Comparison of ENCODE assay signal across 8 mouse cellular contexts in genomic region chr7:25249314-25250140, GRCm38 (mm10). TPM values are rescaled to one million over a fixed set of nuclear protein-coding genes. Genes with fewer than 3 reads are reported as not detected.
A peak's percentile ranks its signal among the peaks of the same experiment; 100 is the strongest.
DNase-seq lines count a peak whose midpoint lies in the region; ATAC-seq lines count a peak whose summit lies in the region.

No protein-coding gene starts in this region.

- peak overlapping the region; percentile 100 for H3K4me2 ChIP-seq in hindbrain, embryonic 13.5 days

- under 1% methylated on average over 50 of the region's 73 CpGs for WGBS in hindbrain, embryonic 13.5 days

- DNase-seq in NIH3T3 (ENCODE audit: low read depth) = peak; percentile 85
- DNase-seq in cerebellum, adult 8-10 months = peak; percentile 45
- DNase-seq in frontal cortex, postnatal 25 days (ENCODE audit: low spot score in 2 of 2) = peak; percentile 50 to 52
- peak; percentile 68 to 81 for DNase-seq in left cerebral cortex, postnatal 14 days (ENCODE audit: low spot score in 2 of 2)
- DNase-seq in right cerebral cortex, postnatal 25 days = peak; percentile 79

- H3K27ac ChIP-seq in hindbrain, embryonic 13.5 days = peak overlapping the region; percentile 90

- peak overlapping the region; percentile 74 for H3K4me3 ChIP-seq in hindbrain, embryonic 13.5 days
- peak overlapping the region; percentile 97 for H3K4me3 ChIP-seq in megakaryocyte, embryonic 14.5 days (replicated peaks)

- intact Hi-C loops in left cerebral cortex, postnatal 14 days (cut with DNase I) = loop anchor here (2.0 kb wide), 1 partner anchor 29 kb away; no protein-coding TSS in a partner anchor

- H3K27me3 ChIP-seq in hindbrain, embryonic 13.5 days = no peaks in the 10 kb centered on the region
- peaks cover 3% of the 10 kb centered on the region for H3K27me3 ChIP-seq in megakaryocyte, embryonic 14.5 days (replicated peaks)

- peaks cover 10% of the 10 kb centered on the region for H3K36me3 ChIP-seq in hindbrain, embryonic 13.5 days
- peaks cover 18% of the 10 kb centered on the region for H3K36me3 ChIP-seq in megakaryocyte, embryonic 14.5 days (replicated peaks; ENCODE audit: low read length)

- H3K9me3 ChIP-seq in hindbrain, embryonic 13.5 days = no peaks in the 10 kb centered on the region
- H3K9me3 ChIP-seq in megakaryocyte, embryonic 14.5 days = no peaks in the 10 kb centered on the region

- H3K4me1 ChIP-seq in hindbrain, embryonic 13.5 days (replicated peaks) = peaks cover 66% of the 10 kb centered on the region
- H3K4me1 ChIP-seq in megakaryocyte, embryonic 14.5 days = peaks cover 58% of the 10 kb centered on the region

- peak; percentile 52 for ATAC-seq in hindbrain, embryonic 13.5 days (ENCODE audit: low FRiP score)
- no peak; the same call in 1 of the 2 replicates for ATAC-seq in monocyte, adult 5-6 weeks (replicated peaks; ENCODE audit: insufficient number of reproducible peaks, low FRiP score, low TSS enrichment, poor library complexity, severe bottlenecking)

- H3K9ac ChIP-seq in hindbrain, embryonic 13.5 days = peak overlapping the region; percentile 84

RNA-seq across cellular contexts. Expression of gene Erf, which starts 1.0 kb away (rescaled TPM):
- 4.0 and 4.2 TPM in 2 replicates for polyA plus RNA-seq in hindbrain, embryonic 13.5 days (2015; fragmentation: Nextera tagmentation; extraction: Ambion mirVana)
- total RNA-seq in left cerebral cortex, postnatal 14 days (2021) = 10 to 100 TPM; 68.6 to 70.7 TPM
- polyA plus RNA-seq in megakaryocyte, embryonic 14.5 days (2012; ENCODE audit: insufficient read depth, low replicate concordance) = 44.8 and 66.8 TPM in 2 replicates
- 3.7 to 8.1 TPM (median 7.3 TPM) in 3 replicates for total RNA-seq in monocyte, adult 5-6 weeks (2017)

RNA-seq across cellular contexts. Expression of gene Gsk3a, which starts 11.9 kb away (rescaled TPM):
- polyA plus RNA-seq in hindbrain, embryonic 13.5 days (2015; fragmentation: Nextera tagmentation; extraction: Ambion mirVana) = 13.9 and 14.6 TPM in 2 replicates
- total RNA-seq in left cerebral cortex, postnatal 14 days (2021) = 100 to 1,000 TPM; 201 to 203 TPM
- polyA plus RNA-seq in megakaryocyte, embryonic 14.5 days (2012; ENCODE audit: insufficient read depth, low replicate concordance) = 55.6 and 120 TPM in 2 replicates
- 42.8 to 71.0 TPM (median 43.0 TPM) in 3 replicates for total RNA-seq in monocyte, adult 5-6 weeks (2017)

RNA-seq across cellular contexts. Expression of gene Cic, which starts 18.0 kb away (rescaled TPM):
- 36.9 and 42.4 TPM in 2 replicates for polyA plus RNA-seq in hindbrain, embryonic 13.5 days (2015; fragmentation: Nextera tagmentation; extraction: Ambion mirVana)
- 100 to 1,000 TPM; 246 to 255 TPM for total RNA-seq in left cerebral cortex, postnatal 14 days (2021)
- polyA plus RNA-seq in megakaryocyte, embryonic 14.5 days (2012; ENCODE audit: insufficient read depth, low replicate concordance) = 290 and 655 TPM in 2 replicates
- total RNA-seq in monocyte, adult 5-6 weeks (2017) = 55.5 to 68.5 TPM (median 65.9 TPM) in 3 replicates

RNA-seq across cellular contexts. Expression of gene Zfp526, which starts 28.3 kb away (rescaled TPM):
- polyA plus RNA-seq in hindbrain, embryonic 13.5 days (2015; fragmentation: Nextera tagmentation; extraction: Ambion mirVana) = 1.6 and 1.9 TPM in 2 replicates
- 10 to 100 TPM in 1 of 2 experiments, 1 to 10 TPM in 1; 9.2 to 10.3 TPM for total RNA-seq in left cerebral cortex, postnatal 14 days (2021)
- polyA plus RNA-seq in megakaryocyte, embryonic 14.5 days (2012; ENCODE audit: insufficient read depth, low replicate concordance) = 4.8 and 8.9 TPM in 2 replicates
- total RNA-seq in monocyte, adult 5-6 weeks (2017) = 2.4 to 9.8 TPM (median 2.6 TPM) in 3 replicates

RNA-seq across cellular contexts. Expression of gene Dedd2, which starts 29.1 kb away (rescaled TPM):
- polyA plus RNA-seq in hindbrain, embryonic 13.5 days (2015; fragmentation: Nextera tagmentation; extraction: Ambion mirVana) = 14.0 and 15.4 TPM in 2 replicates
- total RNA-seq in left cerebral cortex, postnatal 14 days (2021) = 10 to 100 TPM; 25.0 to 26.0 TPM
- polyA plus RNA-seq in megakaryocyte, embryonic 14.5 days (2012; ENCODE audit: insufficient read depth, low replicate concordance) = 16.7 and 34.3 TPM in 2 replicates
- 75.0 to 94.7 TPM (median 76.7 TPM) in 3 replicates for total RNA-seq in monocyte, adult 5-6 weeks (2017)
